Mouse (Mus musculus) intestine, postnatal 0 days (tissue): ENCODE measurements around the gene Ppp1r2. TPM values are rescaled to one million over a fixed set of nuclear protein-coding genes. Genes with fewer than 3 reads are reported as not detected.

Experiments
- ATAC-seq: fragments of 200-750 bp; cut with Nextera tagmentation; 2 replicates; pipeline ENCODE4 v1.8.0; 2017; ENCODE audit warnings: mild to moderate bottlenecking, moderate TSS enrichment, moderate library complexity
- H3K27ac ChIP-seq: fragments of 300-500 bp; sonication (generic); 2 replicates; pipeline ENCODE4 v1.5.1; 2014; ENCODE audit warnings: mild to moderate bottlenecking, low read depth, low read length, moderate library complexity
- H3K27me3 ChIP-seq: fragments of 300-500 bp; sonication (generic); replicated peaks from 2 replicates; pipeline ENCODE4 v1.6.1; 2014; ENCODE audit warnings: low read length, mixed read lengths; ENCODE audit not compliant: control insufficient read depth, insufficient read depth
- H3K36me3 ChIP-seq: fragments of 300-500 bp; sonication (generic); 2 replicates; pipeline ENCODE4 v1.6.1; 2014; ENCODE audit warnings: mild to moderate bottlenecking, moderate library complexity; ENCODE audit not compliant: control insufficient read depth, insufficient read depth
- H3K4me1 ChIP-seq: fragments of 300-500 bp; sonication (generic); replicated peaks from 2 replicates; pipeline ENCODE4 v1.6.1; 2014; ENCODE audit warnings: antibody characterized with exemption, low read length, mixed read lengths; ENCODE audit not compliant: control insufficient read depth, insufficient read depth
- H3K4me2 ChIP-seq: fragments of 300-500 bp; sonication (generic); replicated peaks from 2 replicates; pipeline ENCODE4 v1.6.1; 2014; ENCODE audit warnings: low read depth, mild to moderate bottlenecking, moderate library complexity
- H3K4me3 ChIP-seq: fragments of 300-500 bp; sonication (generic); 2 replicates; pipeline ENCODE4 v1.5.1; 2014; ENCODE audit warnings: low read depth, low read length
- H3K9ac ChIP-seq: fragments of 300-500 bp; sonication (generic); 2 replicates; pipeline ENCODE4 v1.6.1; 2014; ENCODE audit warnings: mild to moderate bottlenecking, low read depth, low read length
- H3K9me3 ChIP-seq: fragments of 300-500 bp; sonication (generic); 2 replicates; pipeline ENCODE4 v1.6.1; 2016; ENCODE audit warnings: mixed run types; ENCODE audit not compliant: control insufficient read depth
- CTCF ChIP-seq: sonication (generic); IDR thresholded peaks from 2 replicates; pipeline ENCODE4 v1.5.1; 2016; ENCODE audit warnings: low read depth, mild to moderate bottlenecking, control low read depth, antibody characterized with exemption, moderate library complexity
- WGBS: fragments of 180-500 bp; shearing (Covaris S2); extraction: QIAGEN DNeasy Blood & Tissue Kit; methylation state at CpG from one replicate; pipeline ENCODE4 v1.1.7; 2014; 5-methylcytosine and 5-hydroxymethylcytosine counted together
- polyA plus RNA-seq: library from polyadenylated mRNA; unstranded; fragments of >200 nt; fragmentation: Nextera tagmentation; extraction: Ambion mirVana; gene quantifications from 2 replicates; pipeline ENCODE4 v1.2.1, GENCODE M21; 2015

The Ppp1r2 gene
- polyA plus RNA-seq, 1 experiment from 2014 or later: 80.4 TPM

DNA sequence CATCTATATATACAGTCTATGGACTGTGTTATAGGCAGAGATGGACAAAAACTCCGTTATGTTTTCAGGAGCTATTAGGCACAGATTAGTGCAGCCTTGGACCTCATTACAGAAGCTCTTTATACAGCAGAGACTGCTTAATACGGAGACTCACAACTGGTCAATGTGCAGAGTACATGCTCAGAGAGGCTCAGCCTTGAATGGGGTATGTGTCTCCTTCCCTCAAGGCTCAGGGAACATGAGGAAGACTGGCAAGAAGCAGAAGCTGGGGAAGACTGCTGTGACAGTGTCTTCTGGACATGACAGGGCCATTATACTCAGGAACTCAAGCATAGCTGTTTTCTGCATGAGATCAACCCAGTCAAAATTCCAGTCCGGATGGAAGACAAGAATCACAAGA, 19.4 kb downstream of the Ppp1r2 start:
- no peak for ATAC-seq
- Histone ChIP-seq H3K9me3 (no peaks in the 10 kb centered on the region), H3K4me3 (no peak overlapping the region), H3K4me1 (no peaks in the 10 kb centered on the region), H3K4me2 (no peak overlapping the region), H3K27me3 (no peaks in the 10 kb centered on the region), H3K9ac (no peak overlapping the region), H3K27ac (no peak overlapping the region), H3K36me3 (peaks cover 46% of the 10 kb centered on the region)
- WGBS: 77% methylated on average over 3 of the region's 3 CpGs
- TF ChIP-seq CTCF: no peak

DNA sequence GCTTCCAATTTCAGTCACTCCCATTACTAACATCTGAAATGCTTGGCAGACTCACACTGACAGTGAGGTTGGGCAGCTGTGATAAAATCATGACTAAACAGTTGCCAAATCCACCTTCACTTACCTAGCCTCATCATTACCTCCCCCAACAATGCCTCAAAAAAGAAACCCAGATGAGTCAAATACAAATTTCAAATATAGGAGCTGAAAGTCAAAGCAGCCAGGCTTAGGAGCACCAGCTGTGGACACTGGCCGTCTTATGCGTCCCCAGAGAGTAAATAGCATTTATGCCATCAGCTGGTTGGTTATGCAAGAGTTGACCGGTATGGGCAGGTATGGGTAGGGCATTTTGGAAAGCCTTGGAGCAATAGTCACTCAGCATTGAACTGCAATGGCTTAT, 25.7 kb downstream of the Ppp1r2 start:
- H3K4me3 ChIP-seq: no peak overlapping the region
- TF ChIP-seq CTCF: no peak
- peaks cover 19% of the 10 kb centered on the region for H3K36me3 ChIP-seq
- H3K27ac ChIP-seq: no peak overlapping the region
- H3K9ac ChIP-seq: no peak overlapping the region
- 80% methylated on average over 3 of the region's 3 CpGs for WGBS
- H3K27me3 ChIP-seq: no peaks in the 10 kb centered on the region
- no peak overlapping the region for H3K4me2 ChIP-seq
- H3K4me1 ChIP-seq: no peaks in the 10 kb centered on the region
- H3K9me3 ChIP-seq: no peaks in the 10 kb centered on the region
- ATAC-seq: no peak

DNA sequence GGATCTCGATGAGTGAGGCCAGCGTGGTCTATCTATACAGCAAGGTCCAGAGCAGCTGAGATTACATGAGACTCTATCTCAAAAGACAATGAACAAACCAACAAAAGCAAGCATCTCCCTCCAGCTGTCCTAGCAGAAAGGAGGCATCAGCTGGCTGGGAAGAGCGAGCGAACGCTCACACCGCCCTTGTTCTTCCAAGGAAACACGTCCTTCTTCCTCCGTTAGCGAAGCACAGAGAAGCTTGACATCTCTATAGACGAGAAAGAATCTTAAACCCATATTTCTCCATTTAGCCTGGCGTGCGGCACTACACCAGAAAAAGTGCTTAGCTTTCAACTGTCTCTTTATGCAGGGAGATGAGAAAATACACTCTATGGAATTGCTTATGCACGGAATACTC, 26.4 kb downstream of the Ppp1r2 start:
- no peaks in the 10 kb centered on the region for H3K9me3 ChIP-seq
- 93% methylated on average over 13 of the region's 13 CpGs for WGBS
- TF ChIP-seq CTCF: no peak
- no peak for ATAC-seq
- no peaks in the 10 kb centered on the region for H3K4me1 ChIP-seq
- peaks cover 19% of the 10 kb centered on the region for H3K36me3 ChIP-seq
- H3K4me3 ChIP-seq: no peak overlapping the region
- H3K27ac ChIP-seq: no peak overlapping the region
- H3K4me2 ChIP-seq: no peak overlapping the region
- no peaks in the 10 kb centered on the region for H3K27me3 ChIP-seq
- no peak overlapping the region for H3K9ac ChIP-seq

DNA sequence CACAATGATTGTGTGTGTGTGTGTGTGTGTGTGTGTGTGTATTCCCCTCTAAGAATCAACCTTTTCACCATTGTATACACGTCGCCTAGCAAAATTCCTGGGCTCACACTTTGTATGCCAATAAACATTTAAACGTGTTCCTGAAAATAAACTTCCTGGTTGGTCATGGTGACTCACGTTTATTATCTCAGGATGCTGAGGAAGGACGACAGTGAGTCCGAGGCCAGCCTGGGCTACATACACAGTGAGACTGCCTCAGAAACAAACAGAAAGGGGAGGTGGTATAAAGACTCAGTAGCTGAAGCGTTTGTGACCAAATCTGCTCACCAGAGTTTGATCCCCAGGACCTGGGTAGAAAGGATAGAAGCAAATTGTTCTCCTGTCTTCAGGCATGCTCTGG, 27.6 kb downstream of the Ppp1r2 start:
- H3K4me3 ChIP-seq: no peak overlapping the region
- no peak for ATAC-seq
- H3K27me3 ChIP-seq: no peaks in the 10 kb centered on the region
- 45% methylated on average over 7 of the region's 7 CpGs for WGBS
- no peaks in the 10 kb centered on the region for H3K9me3 ChIP-seq
- no peak overlapping the region for H3K27ac ChIP-seq
- TF ChIP-seq CTCF: no peak
- H3K9ac ChIP-seq: no peak overlapping the region
- no peak overlapping the region for H3K4me2 ChIP-seq
- H3K36me3 ChIP-seq: peaks cover 15% of the 10 kb centered on the region
- H3K4me1 ChIP-seq: no peaks in the 10 kb centered on the region

DNA sequence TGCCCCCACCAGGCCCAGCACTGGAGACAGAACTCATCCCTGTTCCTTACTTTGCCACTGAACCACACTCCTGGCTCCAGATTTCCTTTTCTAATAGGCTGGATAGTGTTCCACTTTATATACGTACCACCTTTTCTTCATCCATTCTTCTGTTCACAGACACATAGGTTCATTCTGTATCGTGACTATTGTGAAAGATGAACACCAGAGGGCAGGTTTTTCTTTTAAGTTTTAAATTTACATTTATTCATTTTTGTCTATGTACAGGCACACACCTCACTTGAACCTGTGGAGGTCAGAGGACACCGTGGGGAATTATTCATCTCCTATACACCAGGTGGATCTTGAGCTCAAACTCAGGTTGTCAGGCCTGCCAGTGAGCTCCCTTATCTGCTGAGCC, 31.0 kb downstream of the Ppp1r2 start:
- Histone ChIP-seq H3K27me3 (no peaks in the 10 kb centered on the region), H3K27ac (no peak overlapping the region), H3K4me3 (no peak overlapping the region), H3K9ac (no peak overlapping the region), H3K36me3 (no peaks in the 10 kb centered on the region), H3K4me2 (no peak overlapping the region), H3K9me3 (no peaks in the 10 kb centered on the region), H3K4me1 (no peaks in the 10 kb centered on the region)
- no peak for ATAC-seq
- WGBS: 82% methylated on average over 3 of the region's 3 CpGs
- TF ChIP-seq CTCF: peak; percentile 31

DNA sequence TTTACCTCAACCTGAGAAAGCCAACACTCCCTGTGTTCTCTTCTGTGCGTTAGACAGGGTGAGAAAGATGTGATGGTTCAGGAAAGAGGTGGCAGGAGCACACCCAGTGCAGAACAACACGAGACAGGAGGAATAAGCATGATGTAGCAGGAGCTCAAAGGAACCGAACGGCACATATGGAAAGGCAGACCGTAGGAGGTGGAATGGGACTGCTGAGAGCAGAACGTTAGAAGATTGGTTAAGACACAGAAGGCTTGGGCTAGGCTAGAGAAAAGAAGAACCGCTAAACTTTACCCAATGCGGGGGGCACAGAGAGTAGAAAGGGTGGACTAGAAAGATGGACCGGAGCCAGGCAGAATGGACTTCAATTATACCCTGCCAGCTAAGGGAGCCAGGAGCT, 33.6 kb downstream of the Ppp1r2 start:
- Histone ChIP-seq H3K27ac (no peak overlapping the region), H3K4me1 (no peaks in the 10 kb centered on the region), H3K4me2 (no peak overlapping the region), H3K27me3 (no peaks in the 10 kb centered on the region), H3K9me3 (no peaks in the 10 kb centered on the region), H3K36me3 (no peaks in the 10 kb centered on the region), H3K4me3 (no peak overlapping the region), H3K9ac (no peak overlapping the region)
- 87% methylated on average over 9 of the region's 9 CpGs for WGBS
- TF ChIP-seq CTCF: no peak
- ATAC-seq: no peak

DNA sequence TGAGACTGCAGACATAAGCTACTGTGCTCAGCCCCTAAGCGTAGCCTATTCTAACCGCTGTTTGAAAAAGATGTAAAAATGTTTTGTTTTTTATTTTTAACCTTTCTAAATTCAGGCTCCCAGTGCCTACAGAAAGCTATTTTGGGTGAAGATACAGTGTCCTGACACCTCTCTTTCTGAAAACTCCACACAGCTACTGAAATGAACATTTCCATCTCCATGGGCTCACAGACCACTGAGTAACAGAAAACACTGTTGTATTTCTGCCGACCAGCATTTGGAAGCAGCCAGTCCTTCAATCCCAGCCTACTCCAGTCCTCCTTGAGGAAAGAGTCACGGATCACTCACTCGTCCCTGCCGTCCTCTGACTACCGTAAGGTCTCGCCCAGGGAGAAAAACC, 34.5 kb downstream of the Ppp1r2 start:
- H3K4me2 ChIP-seq: no peak overlapping the region
- H3K27me3 ChIP-seq: no peaks in the 10 kb centered on the region
- no peak overlapping the region for H3K27ac ChIP-seq
- no peaks in the 10 kb centered on the region for H3K9me3 ChIP-seq
- TF ChIP-seq CTCF: no peak
- no peak for ATAC-seq
- no peaks in the 10 kb centered on the region for H3K36me3 ChIP-seq
- 94% methylated on average over 8 of the region's 8 CpGs for WGBS
- no peaks in the 10 kb centered on the region for H3K4me1 ChIP-seq
- no peak overlapping the region for H3K4me3 ChIP-seq
- H3K9ac ChIP-seq: no peak overlapping the region
